Mouse (Mus musculus) cerebellum, adult 8-10 months (tissue): ENCODE measurements around the gene Myo9b.
"Not testable (repeated sequence)": the region's sequence is repeated elsewhere in the genome, so short reads cannot be mapped to it uniquely, and the experiment has no call there.

Experiments
- DNase-seq: peaks from one replicate; pipeline ENCODE4 v3.0.0; 2022

Myo9b gene

DNA sequence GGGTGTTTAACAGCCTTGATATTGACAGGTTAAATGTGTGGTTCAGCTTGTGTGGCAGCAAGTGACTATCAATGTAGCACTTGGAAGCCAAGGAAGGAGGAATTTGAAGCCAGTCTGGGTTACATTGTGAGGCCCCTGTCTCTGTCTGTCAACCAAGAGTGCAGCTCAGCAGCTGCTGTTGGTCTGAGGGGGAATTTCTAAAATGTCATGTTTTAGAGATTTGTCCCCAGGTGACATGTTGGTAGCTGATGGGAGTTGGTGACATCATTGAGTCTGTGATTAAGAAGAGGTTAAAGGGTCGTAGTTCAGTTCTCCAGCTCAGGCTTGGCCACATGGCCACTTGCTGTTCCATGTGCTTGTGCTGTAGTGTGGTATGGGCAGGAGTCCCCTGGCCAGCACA is 24.9 kb downstream of the Myo9b start:
- DNase-seq: no peak

GRCm38 (mm10) chr8:71299716-71300115 is 27.2 kb downstream of the Myo9b start:
- no peak for DNase-seq

DNA sequence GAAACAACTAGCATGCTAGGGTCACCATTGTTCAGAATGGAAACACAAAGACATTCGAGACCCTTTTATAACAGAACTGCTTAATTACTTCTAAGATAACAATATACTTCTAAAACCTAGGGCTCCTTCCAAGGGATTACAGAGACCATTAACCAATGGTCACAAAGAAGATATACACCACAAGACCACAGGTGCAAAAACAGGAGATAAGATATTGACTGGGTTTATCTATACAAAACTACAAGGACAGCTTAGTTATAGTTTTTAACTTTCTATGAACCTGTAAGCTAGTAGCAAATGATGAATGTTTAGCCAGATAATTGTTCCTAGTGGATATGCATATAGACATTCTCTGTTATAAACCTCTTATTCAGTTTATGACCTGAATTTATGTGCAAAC is 30.3 kb downstream of the Myo9b start:
- no peak for DNase-seq

DNA sequence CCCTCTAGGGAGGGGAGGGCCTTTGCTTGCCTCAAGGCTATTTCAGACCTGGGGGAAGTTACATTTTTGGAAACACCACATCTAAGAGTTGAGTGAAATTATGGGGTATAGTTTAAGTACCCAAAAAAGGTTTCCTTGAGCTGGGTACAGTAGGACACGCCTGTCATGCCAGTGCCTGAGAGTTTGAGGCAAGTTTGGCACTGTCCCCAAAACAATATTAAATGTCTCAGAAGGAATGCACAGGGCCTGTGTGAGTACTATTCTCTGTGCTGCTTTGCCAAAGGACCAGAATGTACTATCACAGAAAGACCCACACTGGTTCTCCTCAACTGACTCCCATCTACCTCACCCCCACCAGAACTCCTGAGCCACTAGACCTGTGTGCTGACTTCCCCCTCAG is 31.1 kb downstream of the Myo9b start:
- no peak for DNase-seq

DNA sequence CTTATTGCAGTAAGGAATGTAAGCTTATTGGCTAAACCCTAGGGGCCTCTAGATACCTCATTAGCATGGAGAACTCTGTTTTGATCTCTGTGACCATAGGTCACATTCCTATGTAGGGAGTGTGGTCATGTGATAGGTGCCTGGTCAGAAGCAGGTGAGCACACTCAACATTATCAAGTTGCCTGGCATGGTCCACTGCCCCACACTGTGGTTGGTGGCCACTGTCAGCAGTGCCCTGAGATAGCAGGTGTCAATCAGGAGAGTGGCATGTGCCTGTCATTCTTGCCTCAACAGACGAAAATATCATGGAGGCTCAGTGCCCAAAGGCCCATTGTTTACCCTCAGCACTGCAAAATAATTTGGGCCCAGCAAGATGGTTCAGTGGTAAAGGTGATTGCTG is 33.5 kb downstream of the Myo9b start:
- no peak for DNase-seq

GRCm38 (mm10) chr8:71307371-71307770 is 34.9 kb downstream of the Myo9b start:
- no peak for DNase-seq

- DNase-seq: no peak
Measured at GRCm38 (mm10) chr8:71307913-71308312, 35.4 kb downstream of the Myo9b start.

DNA sequence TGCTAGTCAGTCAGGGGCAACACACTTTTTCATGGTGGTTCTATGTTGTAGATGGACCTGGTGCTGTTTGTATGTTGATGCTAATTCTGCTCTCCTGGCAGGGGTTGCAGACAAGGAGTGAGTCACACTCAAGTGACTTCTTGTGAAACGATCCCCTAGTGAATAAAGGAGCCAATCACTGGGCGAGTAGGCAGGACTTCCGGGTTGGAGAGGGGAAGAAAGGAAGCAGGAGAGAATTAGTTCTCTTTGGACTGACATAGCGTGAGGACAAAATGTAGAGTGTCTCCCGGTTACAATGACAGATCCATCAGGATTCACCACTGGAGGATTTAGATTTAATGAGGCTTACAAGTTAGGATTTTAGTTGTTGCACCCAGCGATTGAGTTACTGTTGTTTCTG is 37.9 kb downstream of the Myo9b start:
- no peak for DNase-seq

DNA sequence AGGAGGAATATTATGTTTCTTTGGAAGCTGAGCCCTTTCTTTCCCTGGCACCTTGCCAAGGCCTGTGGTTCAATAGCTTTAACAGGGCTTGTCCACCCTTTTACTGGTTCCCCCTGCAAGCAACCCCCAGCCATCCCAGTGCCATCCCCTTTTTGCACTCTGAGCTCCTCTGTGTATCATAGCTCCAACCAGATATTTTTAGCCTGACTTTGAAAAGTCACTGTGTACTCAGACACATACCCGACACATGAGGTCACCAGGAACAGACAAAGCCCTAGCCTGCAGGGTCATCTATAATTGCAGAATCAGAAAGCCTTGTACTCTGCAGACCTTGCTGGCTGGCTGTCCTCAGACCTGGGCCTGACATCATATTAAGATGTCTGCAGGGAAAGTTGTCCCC is 40.2 kb downstream of the Myo9b start:
- no peak for DNase-seq

GRCm38 (mm10) chr8:71313951-71314350 is 41.4 kb downstream of the Myo9b start:
- DNase-seq: no peak

DNA sequence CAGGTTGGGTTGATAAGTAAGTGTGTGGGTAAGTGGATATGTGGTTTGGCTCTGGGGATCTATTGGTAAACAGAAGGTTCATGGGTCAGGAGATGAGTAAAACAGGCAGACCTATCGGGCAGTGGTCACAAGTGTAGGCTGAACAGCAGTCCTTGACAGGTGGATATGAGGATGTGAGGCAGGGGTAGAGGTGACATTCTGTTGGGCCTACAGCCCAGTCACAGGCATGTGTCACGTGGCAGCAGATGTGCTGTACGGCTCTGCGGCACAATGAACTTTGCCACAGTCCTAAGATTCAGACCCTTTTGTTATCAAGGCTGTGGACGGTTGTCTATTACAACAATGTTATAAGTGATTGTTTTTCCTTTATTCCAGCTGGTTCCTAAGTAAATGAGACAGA is 43.5 kb downstream of the Myo9b start:
- DNase-seq: no peak

DNA sequence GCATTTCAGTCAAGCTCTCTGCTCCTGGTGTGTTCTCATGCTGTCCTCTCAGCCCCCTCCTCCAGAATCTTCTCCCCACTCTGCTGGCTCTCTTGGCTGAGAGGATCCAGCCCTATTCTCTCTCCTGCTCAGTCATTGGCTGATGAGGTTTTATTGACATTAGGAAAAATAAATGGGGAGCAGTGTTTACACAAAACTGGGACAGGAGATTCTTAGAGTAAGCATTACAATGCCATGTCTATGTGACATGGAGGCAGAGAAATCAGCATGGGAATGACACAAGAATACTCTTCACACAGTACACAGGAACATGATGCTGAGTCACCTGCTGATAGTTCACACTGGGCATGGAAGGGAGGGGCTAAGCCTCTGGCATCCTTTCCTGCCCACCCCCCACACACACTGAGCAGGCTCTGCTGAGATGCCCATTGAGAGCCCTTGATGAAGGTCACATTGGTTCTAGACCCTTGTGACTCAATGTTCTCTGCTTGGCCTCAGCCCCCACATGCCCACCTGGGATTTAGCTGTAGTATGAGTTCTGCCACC is 44.0 kb downstream of the Myo9b start:
- DNase-seq: no peak

DNA sequence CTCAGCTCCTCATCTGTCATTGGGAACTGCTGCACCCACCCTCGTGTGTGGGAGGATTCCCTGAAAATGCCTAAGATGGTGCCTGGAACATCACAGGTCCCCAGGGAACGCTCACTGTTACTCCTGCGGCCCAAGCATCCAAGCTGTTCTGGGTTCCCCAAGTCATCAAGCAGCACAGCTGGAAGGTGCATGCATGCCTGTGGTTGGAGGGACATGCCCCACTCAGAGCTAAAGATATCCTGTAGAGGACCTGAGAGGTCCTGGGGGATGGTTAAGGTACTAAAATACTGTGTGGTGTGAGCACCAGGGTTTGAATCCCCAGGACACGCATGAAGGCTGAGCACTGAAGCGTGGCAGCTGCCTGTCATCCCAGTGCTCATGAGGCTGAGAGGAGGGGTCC is 46.1 kb downstream of the Myo9b start:
- DNase-seq: not testable (repeated sequence)

- DNase-seq: not testable (repeated sequence)
Measured at GRCm38 (mm10) chr8:71319760-71320159, 47.2 kb downstream of the Myo9b start.

DNA sequence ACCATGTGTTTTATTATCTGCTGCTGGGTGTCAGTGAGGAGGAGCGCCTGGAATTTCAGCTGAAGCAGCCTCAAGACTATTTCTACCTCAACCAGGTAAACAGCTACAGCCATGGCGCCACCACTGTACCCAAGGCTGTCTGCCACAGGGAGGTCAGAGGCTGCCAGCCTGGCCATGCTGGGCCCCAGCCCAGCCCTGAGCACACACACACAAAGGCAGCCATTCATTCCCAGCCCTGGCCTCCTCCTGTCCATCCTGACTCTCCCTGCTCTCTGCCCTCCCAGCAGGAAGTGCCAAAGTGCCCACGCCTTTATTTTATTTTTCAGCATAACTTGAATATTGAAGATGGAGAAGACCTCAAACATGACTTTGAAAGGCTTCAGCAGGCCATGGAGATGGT is 50.4 kb downstream of the Myo9b start:
- DNase-seq: no peak

DNA sequence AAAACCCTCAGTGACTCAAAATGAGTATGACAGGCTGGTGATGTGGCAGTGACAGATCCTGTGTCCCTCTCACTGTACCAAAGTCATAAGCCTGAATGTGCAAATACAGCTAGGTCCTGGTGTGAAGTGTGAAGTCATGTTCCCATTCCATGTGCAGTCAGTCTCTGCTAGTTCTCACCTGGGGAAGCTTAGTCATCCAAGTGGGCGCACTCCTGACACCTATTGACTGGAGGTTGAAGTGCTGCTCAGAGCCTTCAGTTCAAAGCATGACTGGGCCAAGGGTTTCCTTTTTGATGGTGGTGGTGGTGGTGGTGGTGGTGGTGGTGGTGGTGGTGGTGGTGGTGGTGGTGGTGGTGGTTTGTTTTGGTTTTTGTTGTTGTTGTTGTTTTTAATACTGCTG is 52.3 kb downstream of the Myo9b start:
- no peak for DNase-seq

- DNase-seq: not testable (repeated sequence)
Measured at GRCm38 (mm10) chr8:71337834-71338233, 65.3 kb downstream of the Myo9b start.

DNA sequence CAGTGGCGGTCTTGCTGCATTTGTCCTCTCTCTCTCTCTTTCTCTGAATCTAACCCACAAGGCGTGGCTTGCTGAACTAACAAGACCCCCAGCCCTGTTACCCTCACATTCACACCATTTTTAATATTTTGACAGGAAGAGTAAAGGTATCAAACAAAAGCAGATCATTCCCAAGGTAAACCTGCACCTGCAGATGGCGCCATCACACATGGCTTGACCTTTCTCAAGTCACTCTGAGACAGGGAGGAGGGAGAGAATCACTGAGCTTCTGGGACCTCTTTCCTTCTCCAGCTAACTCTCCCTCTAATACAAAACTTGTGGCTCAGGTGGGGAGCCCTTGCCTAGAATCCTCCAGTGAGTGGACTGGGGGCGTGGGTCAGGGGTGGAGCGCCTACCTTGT is 68.1 kb downstream of the Myo9b start:
- peak; percentile 20 for DNase-seq

- DNase-seq: no peak
Measured at GRCm38 (mm10) chr8:71346581-71346980, 74.1 kb downstream of the Myo9b start.

GRCm38 (mm10) chr8:71351117-71351516 is 78.6 kb downstream of the Myo9b start:
- DNase-seq: no peak

GRCm38 (mm10) chr8:71351520-71351919 is 79.0 kb downstream of the Myo9b start:
- no peak for DNase-seq

- no peak for DNase-seq
Measured at GRCm38 (mm10) chr8:71358026-71358425, 85.5 kb downstream of the Myo9b start.

DNA sequence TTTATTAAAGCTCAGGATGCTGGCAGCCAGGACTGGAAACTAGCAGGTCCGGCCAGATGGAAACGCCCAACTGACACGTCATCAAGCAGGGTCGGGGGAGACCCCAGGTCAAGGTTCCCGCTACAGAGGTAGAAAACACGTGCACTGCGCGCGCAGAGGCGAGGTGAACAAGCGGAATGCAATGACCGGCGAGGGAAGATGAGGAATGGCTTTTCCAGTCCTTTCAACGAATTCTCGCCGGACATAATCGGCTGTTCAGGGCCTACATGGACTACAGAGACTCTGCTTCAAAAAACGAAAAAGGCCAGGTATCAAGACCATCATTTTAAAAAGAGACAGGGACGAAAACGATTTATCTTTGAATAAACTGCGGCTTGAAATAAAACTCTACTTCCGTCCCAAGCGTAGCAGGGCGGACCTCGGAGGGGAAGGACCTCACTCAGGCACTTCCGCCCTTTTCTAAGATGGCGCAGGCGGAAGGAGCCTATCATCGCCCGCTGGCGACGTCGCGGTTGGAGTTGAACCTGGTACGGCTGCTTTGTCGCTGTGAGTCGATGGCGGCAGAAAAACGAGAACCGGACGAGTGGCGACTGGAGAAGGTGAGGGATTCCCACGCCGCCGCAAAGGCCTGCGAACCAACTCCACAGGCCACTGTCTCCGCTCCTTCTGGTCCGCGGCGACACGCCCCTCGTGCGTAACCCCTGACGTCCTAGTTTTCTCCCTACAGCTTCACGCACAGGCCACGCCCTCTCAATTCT is 94.4 kb downstream of the Myo9b start, which contains the start of gene Use1:
Use1 (plus strand) TSS at position 78 of the 758 bp plus-strand sequence.
- DNase-seq: peak; percentile 91

DNA sequence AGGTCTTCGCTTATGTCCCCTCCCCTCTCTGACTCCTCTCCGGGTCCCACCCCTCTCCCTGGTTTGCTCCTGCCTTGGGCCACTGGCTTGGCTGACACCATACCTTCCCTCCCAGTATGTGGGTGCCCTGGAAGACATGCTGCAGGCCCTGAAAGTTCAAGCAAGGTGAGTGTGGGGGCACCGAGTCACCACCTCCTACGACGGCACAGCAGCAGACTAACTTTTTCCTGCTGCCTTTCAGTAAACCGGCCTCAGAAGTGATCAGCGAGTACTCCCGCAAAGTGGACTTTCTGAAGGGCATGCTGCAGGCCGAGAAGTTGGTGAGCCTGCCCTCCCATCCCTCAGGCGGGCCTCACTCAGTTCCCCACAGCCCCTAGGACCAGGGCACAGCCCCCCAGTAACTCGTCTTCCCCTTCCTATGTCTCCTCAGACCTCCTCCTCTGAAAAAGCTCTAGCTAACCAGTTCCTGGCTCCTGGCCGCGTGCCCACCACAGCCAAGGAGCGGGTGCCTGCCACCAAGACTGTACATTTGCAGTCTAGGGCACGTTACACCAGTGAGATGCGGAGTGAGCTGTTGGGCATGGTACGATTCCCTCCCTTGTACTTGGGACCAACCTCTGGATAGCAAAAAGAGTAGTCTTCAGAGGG is 95.1 kb downstream of the Myo9b start:
- DNase-seq: no peak
